Mouse (Mus musculus): ENCODE results near the gene Endod1. TPM values are rescaled to one million over a fixed set of nuclear protein-coding genes. Genes with fewer than 3 reads are reported as not detected.
"Not testable (repeated sequence)": the region's sequence is repeated elsewhere in the genome, so short reads cannot be mapped to it uniquely, and the experiment has no call there.

Endod1 gene
- polyA plus RNA-seq, 1 experiment from 2014 or later, result 25.0 TPM

GRCm38 (mm10) chr9:14362068-14362768 lies 19.1 kb downstream of the Endod1 start:
- peak; percentile 71 for ATAC-seq (ENCODE audit: insufficient number of reproducible peaks, low FRiP score, low TSS enrichment, low read depth)
- H3K4me1 ChIP-seq, result peaks cover 8% of the 10 kb centered on the region; the same call in 1 of the 2 replicates
- H3K4me3 ChIP-seq (replicated peaks), result no peak overlapping the region
- 77% methylated on average over 8 of the region's 8 CpGs for WGBS
- H3K9ac ChIP-seq, result no peak overlapping the region
- H3K27ac ChIP-seq (replicated peaks), result no peak overlapping the region
- H3K4me2 ChIP-seq (replicated peaks), result no peak overlapping the region
- no peaks in the 10 kb centered on the region for H3K9me3 ChIP-seq (replicated peaks)
- no peaks in the 10 kb centered on the region for H3K27me3 ChIP-seq
- H3K36me3 ChIP-seq, result 0 out of 2 replicates have a peak, but pooled peaks cover 4% of the 10 kb centered on the region

- no peaks in the 10 kb centered on the region for H3K9me3 ChIP-seq (replicated peaks)
- H3K27ac ChIP-seq (replicated peaks), result no peak overlapping the region
- no peak for ATAC-seq (ENCODE audit: insufficient number of reproducible peaks, low FRiP score, low TSS enrichment, low read depth)
- peaks cover 4% of the 10 kb centered on the region; the same call in 1 of the 2 replicates for H3K4me1 ChIP-seq
- no peak overlapping the region for H3K4me3 ChIP-seq (replicated peaks)
- 86% methylated on average over 4 of the region's 4 CpGs for WGBS
- peaks cover 6% of the 10 kb centered on the region; the same call in 1 of the 2 replicates for H3K36me3 ChIP-seq
- H3K9ac ChIP-seq, result no peak overlapping the region
- no peak overlapping the region for H3K4me2 ChIP-seq (replicated peaks)
- H3K27me3 ChIP-seq, result no peaks in the 10 kb centered on the region
Measured at GRCm38 (mm10) chr9:14357033-14357432, 24.3 kb downstream of the Endod1 start.

- Histone ChIP-seq H3K4me3 (replicated peaks) (no peak overlapping the region), H3K4me1 (peaks cover 4% of the 10 kb centered on the region; the same call in 1 of the 2 replicates), H3K27me3 (no peaks in the 10 kb centered on the region), H3K9me3 (replicated peaks) (no peaks in the 10 kb centered on the region), H3K27ac (replicated peaks) (no peak overlapping the region), H3K9ac (no peak overlapping the region), H3K36me3 (peaks cover 6% of the 10 kb centered on the region; the same call in 1 of the 2 replicates), H3K4me2 (replicated peaks) (no peak overlapping the region)
- ATAC-seq (ENCODE audit: insufficient number of reproducible peaks, low FRiP score, low TSS enrichment, low read depth), result no peak
- WGBS, result 75% methylated on average over 6 of the region's 6 CpGs
Measured at GRCm38 (mm10) chr9:14354852-14355251, 26.5 kb downstream of the Endod1 start.

- Histone ChIP-seq H3K27ac (replicated peaks) (no peak overlapping the region), H3K4me2 (replicated peaks) (no peak overlapping the region), H3K36me3 (peaks cover 3% of the 10 kb centered on the region; the same call in 1 of the 2 replicates), H3K4me3 (replicated peaks) (no peak overlapping the region), H3K9ac (no peak overlapping the region), H3K27me3 (no peaks in the 10 kb centered on the region), H3K4me1 (peaks cover 4% of the 10 kb centered on the region; the same call in 1 of the 2 replicates), H3K9me3 (replicated peaks) (no peaks in the 10 kb centered on the region)
- WGBS, result 78% methylated on average over 1 of the region's 1 CpGs
- no peak for ATAC-seq (ENCODE audit: insufficient number of reproducible peaks, low FRiP score, low TSS enrichment, low read depth)
Measured at GRCm38 (mm10) chr9:14352337-14352736, 29.0 kb downstream of the Endod1 start.

GRCm38 (mm10) chr9:14350787-14351186 lies 30.5 kb downstream of the Endod1 start:
- H3K9me3 ChIP-seq (replicated peaks), result no peaks in the 10 kb centered on the region
- H3K4me1 ChIP-seq, result peaks cover 4% of the 10 kb centered on the region; the same call in 1 of the 2 replicates
- 79% methylated on average over 2 of the region's 2 CpGs for WGBS
- ATAC-seq (ENCODE audit: insufficient number of reproducible peaks, low FRiP score, low TSS enrichment, low read depth), result no peak
- H3K4me2 ChIP-seq (replicated peaks), result no peak overlapping the region
- no peaks in the 10 kb centered on the region for H3K27me3 ChIP-seq
- H3K9ac ChIP-seq, result no peak overlapping the region
- H3K36me3 ChIP-seq, result no peaks in the 10 kb centered on the region
- H3K27ac ChIP-seq (replicated peaks), result no peak overlapping the region
- no peak overlapping the region for H3K4me3 ChIP-seq (replicated peaks)

GRCm38 (mm10) chr9:14349380-14349779 lies 31.9 kb downstream of the Endod1 start:
- Histone ChIP-seq H3K9me3 (replicated peaks) (no peaks in the 10 kb centered on the region), H3K27ac (replicated peaks) (no peak overlapping the region), H3K36me3 (no peaks in the 10 kb centered on the region), H3K9ac (no peak overlapping the region), H3K4me3 (replicated peaks) (no peak overlapping the region), H3K4me2 (replicated peaks) (no peak overlapping the region), H3K27me3 (no peaks in the 10 kb centered on the region), H3K4me1 (0 out of 2 replicates have a peak, but pooled peaks cover 1% of the 10 kb centered on the region)
- ATAC-seq (ENCODE audit: insufficient number of reproducible peaks, low FRiP score, low TSS enrichment, low read depth), result no peak
- WGBS, result 83% methylated on average over 5 of the region's 5 CpGs

GRCm38 (mm10) chr9:14348416-14348815 lies 32.9 kb downstream of the Endod1 start:
- H3K36me3 ChIP-seq, result no peaks in the 10 kb centered on the region
- WGBS, result 54% methylated on average over 4 of the region's 4 CpGs
- H3K4me3 ChIP-seq (replicated peaks), result no peak overlapping the region
- no peak overlapping the region for H3K27ac ChIP-seq (replicated peaks)
- no peak overlapping the region for H3K9ac ChIP-seq
- no peaks in the 10 kb centered on the region for H3K27me3 ChIP-seq
- no peak overlapping the region for H3K4me2 ChIP-seq (replicated peaks)
- no peaks in the 10 kb centered on the region for H3K9me3 ChIP-seq (replicated peaks)
- ATAC-seq (ENCODE audit: insufficient number of reproducible peaks, low FRiP score, low TSS enrichment, low read depth), result no peak
- H3K4me1 ChIP-seq, result peaks cover 8% of the 10 kb centered on the region; the same call in 1 of the 2 replicates

- WGBS, result 91% methylated on average over 4 of the region's 4 CpGs
- H3K9me3 ChIP-seq (replicated peaks); H3K27ac ChIP-seq (replicated peaks); H3K9ac ChIP-seq; H3K4me1 ChIP-seq; H3K27me3 ChIP-seq; H3K36me3 ChIP-seq; H3K4me3 ChIP-seq (replicated peaks); H3K4me2 ChIP-seq (replicated peaks); ATAC-seq (ENCODE audit: insufficient number of reproducible peaks, low FRiP score, low TSS enrichment, low read depth): not testable (repeated sequence)
Measured at GRCm38 (mm10) chr9:14345866-14346265, 35.4 kb downstream of the Endod1 start.

GRCm38 (mm10) chr9:14342041-14342668 lies 39.2 kb downstream of the Endod1 start:
- Histone ChIP-seq H3K27me3 (no peaks in the 10 kb centered on the region), H3K36me3 (no peaks in the 10 kb centered on the region), H3K27ac (replicated peaks) (no peak overlapping the region), H3K9ac (no peak overlapping the region), H3K9me3 (replicated peaks) (no peaks in the 10 kb centered on the region), H3K4me1 (peaks cover 8% of the 10 kb centered on the region; the same call in 1 of the 2 replicates), H3K4me3 (replicated peaks) (no peak overlapping the region), H3K4me2 (replicated peaks) (no peak overlapping the region)
- 50% methylated on average over 4 of the region's 4 CpGs for WGBS
- ATAC-seq (ENCODE audit: insufficient number of reproducible peaks, low FRiP score, low TSS enrichment, low read depth), result peak; percentile 36; the same call in 1 of the 2 replicates

- no peak overlapping the region for H3K4me2 ChIP-seq (replicated peaks)
- no peak for ATAC-seq (ENCODE audit: insufficient number of reproducible peaks, low FRiP score, low TSS enrichment, low read depth)
- no peaks in the 10 kb centered on the region for H3K27me3 ChIP-seq
- H3K4me1 ChIP-seq, result no peaks in the 10 kb centered on the region
- no peak overlapping the region for H3K27ac ChIP-seq (replicated peaks)
- WGBS, result 54% methylated on average over 3 of the region's 3 CpGs
- no peaks in the 10 kb centered on the region for H3K36me3 ChIP-seq
- H3K9ac ChIP-seq, result no peak overlapping the region
- no peak overlapping the region for H3K4me3 ChIP-seq (replicated peaks)
- H3K9me3 ChIP-seq (replicated peaks), result no peaks in the 10 kb centered on the region
Measured at GRCm38 (mm10) chr9:14338701-14339100, 42.6 kb downstream of the Endod1 start.

- Histone ChIP-seq H3K9ac (no peak overlapping the region), H3K4me1 (no peaks in the 10 kb centered on the region), H3K27me3 (no peaks in the 10 kb centered on the region), H3K4me3 (replicated peaks) (no peak overlapping the region), H3K27ac (replicated peaks) (no peak overlapping the region), H3K9me3 (replicated peaks) (no peaks in the 10 kb centered on the region), H3K36me3 (peaks cover 7% of the 10 kb centered on the region), H3K4me2 (replicated peaks) (no peak overlapping the region)
- no peak for ATAC-seq (ENCODE audit: insufficient number of reproducible peaks, low FRiP score, low TSS enrichment, low read depth)
- 78% methylated on average over 3 of the region's 3 CpGs for WGBS
Measured at GRCm38 (mm10) chr9:14336901-14337300, 44.4 kb downstream of the Endod1 start.
